Mouse (Mus musculus) heart, embryonic 14.5 days (tissue): Measurements from ENCODE around the gene Dlk1. TPM values are rescaled to one million over a fixed set of nuclear protein-coding genes. Genes with fewer than 3 reads are reported as not detected.

ENCODE experiments used
- ATAC-seq: fragments of 200-750 bp; cut with Nextera tagmentation; 2 replicates; pipeline ENCODE4 v1.8.0; 2017; ENCODE audit warnings: low read depth, moderate TSS enrichment; ENCODE audit not compliant: insufficient number of reproducible peaks, insufficient read depth, low FRiP score
- H3K27ac ChIP-seq, 2 experiments: fragments of 200-500 bp in 1 of 2; fragments of 300-500 bp in 1 of 2; sonication (generic) in 1 of 2; replicated peaks in 1 of 2; 2 replicates each; pipeline ENCODE4 v1.5.1; 2012 to 2014; ENCODE audit warnings: low read depth in 2 of 2, low read length in 2 of 2, control low read depth in 1 of 2, mild to moderate bottlenecking in 1 of 2, mixed read lengths in 1 of 2; ENCODE audit not compliant: control insufficient read depth in 1 of 2, insufficient read depth in 1 of 2
- H3K27me3 ChIP-seq: fragments of 300-500 bp; sonication (generic); 2 replicates; pipeline ENCODE4 v1.6.1; 2014; ENCODE audit warnings: mild to moderate bottlenecking, low read length, control low read depth; ENCODE audit not compliant: control insufficient read depth, insufficient read depth
- H3K36me3 ChIP-seq: fragments of 300-500 bp; sonication (generic); 2 replicates; pipeline ENCODE4 v1.6.1; 2014; ENCODE audit warnings: mild to moderate bottlenecking, control low read depth, low read length, mixed read lengths; ENCODE audit not compliant: control insufficient read depth, insufficient read depth
- H3K4me1 ChIP-seq, 2 experiments: fragments of 200-500 bp in 1 of 2; fragments of 300-500 bp in 1 of 2; sonication (generic) in 1 of 2; 2 replicates each; pipeline ENCODE4 v1.6.1; 2012 to 2014; ENCODE audit warnings: low read length in 2 of 2, control low read depth in 1 of 2, mixed read lengths in 1 of 2; ENCODE audit not compliant: control insufficient read depth in 2 of 2, insufficient read depth in 2 of 2
- H3K4me2 ChIP-seq: fragments of 300-500 bp; sonication (generic); 2 replicates; pipeline ENCODE4 v1.6.1; 2014; ENCODE audit warnings: mild to moderate bottlenecking, low read length
- H3K4me3 ChIP-seq, 2 experiments: fragments of 200-500 bp in 1 of 2; fragments of 300-500 bp in 1 of 2; sonication (generic) in 1 of 2; 2 replicates each; pipeline ENCODE4 v1.5.1; 2012 to 2014; ENCODE audit warnings: low read length in 2 of 2, mild to moderate bottlenecking in 2 of 2, control low read depth in 1 of 2, low read depth in 1 of 2, moderate library complexity in 1 of 2; ENCODE audit not compliant: control insufficient read depth in 1 of 2, insufficient read depth in 1 of 2
- H3K9ac ChIP-seq: fragments of 300-500 bp; sonication (generic); 2 replicates; pipeline ENCODE4 v1.6.1; 2014; ENCODE audit warnings: mild to moderate bottlenecking, low read length
- H3K9me3 ChIP-seq: fragments of 300-500 bp; sonication (generic); 2 replicates; pipeline ENCODE4 v1.6.1; 2016; ENCODE audit warnings: low read length, control low read depth; ENCODE audit not compliant: control insufficient read depth
- WGBS: fragments of 180-500 bp; shearing (Covaris S2); extraction: QIAGEN DNeasy Blood & Tissue Kit; methylation state at CpG from one replicate; pipeline ENCODE4 v1.1.7; 2014; 5-methylcytosine and 5-hydroxymethylcytosine counted together
- polyA plus RNA-seq: library from polyadenylated mRNA; unstranded; fragments of >200 nt; fragmentation: Nextera tagmentation; extraction: Ambion mirVana; gene quantifications from 2 replicates; pipeline ENCODE4 v1.2.1, GENCODE M21; 2014

Gene Dlk1
- polyA plus RNA-seq, 1 experiment from 2014 or later: 84.4 TPM

DNA sequence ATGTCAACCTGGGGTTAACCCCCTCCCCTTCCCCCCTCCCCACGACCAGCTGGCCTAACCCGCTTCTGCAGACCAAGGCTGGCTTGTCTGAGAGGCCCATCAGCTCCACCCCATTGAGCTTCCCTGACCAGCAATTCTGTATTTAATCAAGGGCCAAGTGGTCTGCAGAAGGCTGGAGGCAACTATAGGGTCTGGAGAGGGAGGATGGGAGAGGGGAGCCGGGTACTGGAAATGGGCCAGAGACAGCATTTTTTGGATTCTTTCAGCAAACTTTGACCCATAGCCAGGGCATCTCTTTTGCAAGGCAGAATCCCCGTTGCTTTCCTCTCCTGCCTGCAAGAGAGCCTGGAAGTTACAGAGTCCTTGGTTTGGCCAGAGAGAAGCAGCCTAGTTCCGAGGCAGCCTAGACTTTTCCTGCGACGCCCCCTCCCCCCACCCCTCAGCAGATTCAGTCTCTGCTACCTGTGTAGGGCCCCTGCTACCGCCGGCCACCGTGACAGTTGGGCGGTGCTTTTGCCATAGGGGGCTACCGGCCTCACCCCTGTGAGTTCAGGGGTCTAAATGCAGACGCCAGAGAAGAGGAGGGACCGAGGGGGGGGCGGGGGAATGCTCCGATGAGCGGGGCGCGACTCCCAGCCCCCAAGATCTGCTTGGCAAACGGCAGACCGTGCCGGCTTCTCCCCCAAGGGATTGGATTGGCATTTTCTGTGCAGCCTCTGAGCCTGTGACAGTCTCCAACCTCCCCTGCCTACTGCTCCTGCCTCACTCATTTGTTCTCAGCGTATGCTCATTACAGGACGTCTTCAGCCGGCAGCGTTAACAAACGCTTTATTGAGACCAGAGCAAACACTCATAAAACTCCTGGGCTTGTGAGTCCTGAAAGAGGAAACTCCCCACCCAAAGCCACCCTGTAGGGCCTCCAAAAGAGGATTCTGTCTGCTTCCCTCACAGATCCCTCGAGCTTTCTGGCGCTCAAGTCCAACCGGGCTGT lies 2.9 kb upstream of the Dlk1 start:
- no peak overlapping the region for H3K27ac ChIP-seq
- H3K9ac ChIP-seq: peak overlapping the region; percentile 69
- H3K9me3 ChIP-seq: no peaks in the 10 kb centered on the region
- peak overlapping the region; percentile 81 for H3K4me2 ChIP-seq
- no peak for ATAC-seq
- peaks cover 62% of the 10 kb centered on the region for H3K27me3 ChIP-seq
- 2% methylated on average over 30 of the region's 30 CpGs for WGBS
- peaks cover 10 to 23% of the 10 kb centered on the region in 2 experiments for H3K4me1 ChIP-seq
- H3K4me3 ChIP-seq: peak overlapping the region; percentile 37 to 40
- H3K36me3 ChIP-seq: no peaks in the 10 kb centered on the region

DNA sequence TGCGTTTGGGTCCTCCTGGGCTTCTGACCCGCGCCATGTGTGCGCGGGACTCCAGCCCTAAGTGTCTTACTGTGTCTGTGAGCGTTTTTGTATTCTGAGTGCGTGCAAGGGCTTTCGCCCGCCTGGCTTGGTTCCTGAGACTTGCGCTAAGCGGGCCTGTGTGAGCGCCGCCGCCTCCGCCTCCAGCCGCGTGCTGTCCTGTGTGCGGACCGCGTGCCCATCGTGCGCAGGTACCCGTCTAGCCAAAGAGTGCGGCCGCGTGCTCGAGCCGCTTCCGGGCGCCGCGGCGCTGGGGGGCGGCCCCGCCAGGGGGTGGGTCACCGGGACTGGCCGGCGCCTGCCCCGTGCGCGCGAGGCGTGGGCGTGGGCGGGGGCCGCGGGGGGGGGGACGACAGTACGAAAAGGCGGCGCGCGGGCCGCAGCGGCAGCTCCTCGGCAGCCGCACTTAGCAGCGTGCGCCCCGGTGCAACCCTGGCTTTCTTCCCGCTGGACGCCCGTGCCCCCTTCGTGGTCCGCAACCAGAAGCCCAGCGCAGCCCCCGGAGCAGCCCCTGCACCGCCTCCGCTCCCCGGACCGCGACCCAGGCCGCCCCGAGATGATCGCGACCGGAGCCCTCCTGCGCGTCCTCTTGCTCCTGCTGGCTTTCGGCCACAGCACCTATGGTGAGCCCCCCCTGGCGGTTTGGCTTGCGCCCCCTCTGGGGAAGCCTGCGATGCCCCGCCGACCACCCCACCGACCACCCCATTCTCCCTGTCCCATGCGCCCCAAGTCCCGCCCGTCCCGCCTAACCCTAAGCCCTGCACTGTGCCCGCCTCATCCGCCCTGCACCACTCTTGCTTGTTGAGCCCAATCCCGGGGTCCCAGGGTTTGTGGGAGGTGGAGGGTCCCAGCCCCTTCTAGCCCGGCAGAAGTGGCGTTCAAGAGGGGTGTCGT lies 708 bp downstream of the Dlk1 start:
- peak overlapping the region; percentile 61; the same call in 1 of the 2 replicates for H3K9ac ChIP-seq
- H3K9me3 ChIP-seq: no peaks in the 10 kb centered on the region
- peak; percentile 18; the same call in 1 of the 2 replicates for ATAC-seq
- H3K36me3 ChIP-seq: no peaks in the 10 kb centered on the region
- peaks cover 83% of the 10 kb centered on the region for H3K27me3 ChIP-seq
- no peak overlapping the region for H3K27ac ChIP-seq
- 1% methylated on average over 57 of the region's 96 CpGs for WGBS
- H3K4me2 ChIP-seq: peak overlapping the region; percentile 73
- H3K4me3 ChIP-seq: peak overlapping the region; percentile 39 to 44
- H3K4me1 ChIP-seq: peaks cover 5 to 18% of the 10 kb centered on the region in 2 experiments

DNA sequence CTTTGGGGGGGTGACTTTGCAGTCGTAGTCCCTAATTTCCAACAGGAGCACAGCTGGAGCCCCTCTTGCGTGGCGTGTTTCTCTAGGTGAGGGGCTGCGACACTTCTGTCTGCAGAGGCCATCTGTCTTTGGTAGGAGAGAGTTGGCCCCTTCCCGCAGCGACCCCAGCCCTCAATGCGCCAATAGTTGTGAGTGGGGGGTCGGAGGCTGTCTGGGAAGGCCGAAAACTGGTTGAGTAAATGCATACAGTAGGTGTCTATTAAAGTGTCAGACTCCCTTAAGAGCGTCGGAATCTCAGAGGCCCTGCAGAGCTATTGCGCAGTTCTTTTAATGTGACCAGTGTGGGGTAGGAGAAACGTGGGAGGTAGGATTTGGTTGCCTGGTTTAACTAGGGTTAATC lies 1.5 kb downstream of the Dlk1 start:
- no peaks in the 10 kb centered on the region for H3K36me3 ChIP-seq
- peaks cover 5 to 19% of the 10 kb centered on the region in 2 experiments for H3K4me1 ChIP-seq
- no peak overlapping the region for H3K27ac ChIP-seq
- peak overlapping the region; percentile 39 to 44 for H3K4me3 ChIP-seq
- H3K4me2 ChIP-seq: peak overlapping the region; percentile 16; the same call in 1 of the 2 replicates
- H3K9me3 ChIP-seq: no peaks in the 10 kb centered on the region
- H3K27me3 ChIP-seq: peaks cover 88% of the 10 kb centered on the region
- WGBS: 23% methylated on average over 13 of the region's 13 CpGs
- ATAC-seq: no peak
- H3K9ac ChIP-seq: no peak overlapping the region; the same call in 1 of the 2 replicates

DNA sequence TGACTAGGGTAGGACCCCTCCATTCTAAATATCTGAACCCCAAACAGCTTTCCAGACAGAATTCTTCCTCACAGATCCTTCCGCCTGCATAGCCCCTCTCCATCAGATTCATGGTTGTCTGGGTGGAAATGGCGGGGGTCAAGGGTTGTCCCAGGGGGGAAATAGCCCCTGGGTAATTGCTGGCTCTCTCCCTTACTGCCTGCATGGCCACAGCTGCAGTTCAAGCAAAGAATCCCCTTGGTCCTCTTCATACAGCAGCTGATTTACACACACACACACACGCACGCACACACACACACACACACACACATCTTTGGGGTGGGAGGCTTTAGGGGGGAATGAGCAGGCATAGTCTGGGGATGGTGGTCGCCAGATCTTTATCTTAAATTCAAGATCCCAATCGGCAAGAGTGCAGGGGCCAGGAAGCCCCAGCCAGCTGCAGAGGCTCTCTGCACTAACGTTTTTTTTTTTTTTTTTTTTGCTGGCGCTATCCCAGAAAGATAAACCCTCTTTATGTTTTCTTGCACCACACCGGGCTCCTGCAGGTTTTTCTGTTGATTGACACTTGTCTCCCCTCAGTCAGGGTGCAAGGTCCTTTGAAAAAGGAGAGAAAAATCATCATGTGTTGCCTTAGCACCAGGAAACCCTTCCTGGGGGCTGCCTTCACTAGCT lies 4.0 kb downstream of the Dlk1 start:
- WGBS: 27% methylated on average over 9 of the region's 9 CpGs
- Histone ChIP-seq H3K9ac (no peak overlapping the region), H3K4me1 (peaks cover 7 to 12% of the 10 kb centered on the region in 2 experiments; a peak in 2 of 4 replicates), H3K4me2 (no peak overlapping the region), H3K36me3 (no peaks in the 10 kb centered on the region), H3K9me3 (no peaks in the 10 kb centered on the region), H3K27me3 (peaks cover 92% of the 10 kb centered on the region), H3K27ac (no peak overlapping the region), H3K4me3 (no peak overlapping the region)
- ATAC-seq: no peak

DNA sequence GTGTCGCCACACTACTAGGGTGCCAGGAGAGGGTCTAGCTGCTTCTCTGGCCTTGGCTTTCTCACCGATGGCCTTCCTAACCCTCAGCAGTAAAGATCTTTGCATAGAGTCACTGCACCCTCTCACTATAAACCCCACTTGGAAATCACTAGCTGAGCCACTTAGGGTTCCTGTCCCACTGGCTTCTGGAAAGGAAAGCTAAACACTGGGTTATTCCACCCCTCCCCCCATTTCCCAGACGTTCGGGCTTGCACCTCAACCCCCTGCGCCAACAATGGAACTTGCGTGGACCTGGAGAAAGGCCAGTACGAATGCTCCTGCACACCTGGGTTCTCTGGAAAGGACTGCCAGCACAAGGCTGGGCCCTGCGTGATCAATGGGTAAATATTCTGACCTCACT lies 5.2 kb downstream of the Dlk1 start:
- no peak for ATAC-seq
- Histone ChIP-seq H3K36me3 (no peaks in the 10 kb centered on the region), H3K4me3 (no peak overlapping the region), H3K4me1 (peaks cover 7 to 9% of the 10 kb centered on the region in 2 experiments; a peak in 2 of 4 replicates), H3K27ac (no peak overlapping the region), H3K27me3 (peaks cover 81% of the 10 kb centered on the region), H3K9ac (no peak overlapping the region), H3K9me3 (no peaks in the 10 kb centered on the region), H3K4me2 (no peak overlapping the region)
- WGBS: 42% methylated on average over 8 of the region's 8 CpGs

DNA sequence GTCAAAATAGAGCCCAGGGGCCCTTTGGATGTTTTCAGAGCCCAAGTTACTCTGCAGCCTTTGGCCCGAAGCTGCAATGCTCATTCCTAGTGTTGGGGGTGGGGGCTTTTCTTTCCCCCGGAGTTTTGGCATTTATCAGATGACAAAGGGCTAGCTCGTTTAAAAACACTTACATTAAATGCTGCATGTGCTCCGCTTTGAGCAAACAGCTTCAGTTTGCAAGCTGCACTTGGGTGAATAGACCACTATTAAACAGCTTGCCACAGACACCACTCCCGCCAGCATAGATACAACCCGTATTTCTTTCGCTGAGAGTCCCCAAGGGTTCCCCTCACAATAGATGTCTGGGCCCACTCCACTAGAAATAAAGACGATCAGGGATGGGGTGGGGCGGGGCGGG lies 6.3 kb downstream of the Dlk1 start:
- no peak for ATAC-seq
- Histone ChIP-seq H3K9me3 (no peaks in the 10 kb centered on the region), H3K4me3 (no peak overlapping the region), H3K4me1 (peaks cover 5 to 8% of the 10 kb centered on the region in 2 experiments; a peak in 2 of 4 replicates), H3K27ac (no peak overlapping the region), H3K27me3 (peaks cover 70% of the 10 kb centered on the region), H3K9ac (no peak overlapping the region; the same call in 1 of the 2 replicates), H3K4me2 (0 out of 2 replicates have a peak overlapping the region, but pooled peaks have one; percentile 56), H3K36me3 (no peaks in the 10 kb centered on the region)
- WGBS: 32% methylated on average over 10 of the region's 10 CpGs
